Mouse (Mus musculus) liver, adult 10 weeks (tissue): ENCODE data around the gene Zfp709. TPM values are rescaled to one million over a fixed set of nuclear protein-coding genes. Genes with fewer than 3 reads are reported as not detected.

Experiments used
- polyA plus RNA-seq: library from polyadenylated mRNA; stranded (reverse); fragments of 350-450 nt; fragmentation: Illumina TruSeq; extraction: RNeasy Lipid Tissue Mini Kit (QIAGEN cat#74804); gene quantifications from one replicate; pipeline ENCODE4 v1.2.3, GENCODE M21; 2014; ENCODE audit warnings: low read depth, low replicate concordance

Gene Zfp709
- 5.7 TPM for polyA plus RNA-seq

DNA sequence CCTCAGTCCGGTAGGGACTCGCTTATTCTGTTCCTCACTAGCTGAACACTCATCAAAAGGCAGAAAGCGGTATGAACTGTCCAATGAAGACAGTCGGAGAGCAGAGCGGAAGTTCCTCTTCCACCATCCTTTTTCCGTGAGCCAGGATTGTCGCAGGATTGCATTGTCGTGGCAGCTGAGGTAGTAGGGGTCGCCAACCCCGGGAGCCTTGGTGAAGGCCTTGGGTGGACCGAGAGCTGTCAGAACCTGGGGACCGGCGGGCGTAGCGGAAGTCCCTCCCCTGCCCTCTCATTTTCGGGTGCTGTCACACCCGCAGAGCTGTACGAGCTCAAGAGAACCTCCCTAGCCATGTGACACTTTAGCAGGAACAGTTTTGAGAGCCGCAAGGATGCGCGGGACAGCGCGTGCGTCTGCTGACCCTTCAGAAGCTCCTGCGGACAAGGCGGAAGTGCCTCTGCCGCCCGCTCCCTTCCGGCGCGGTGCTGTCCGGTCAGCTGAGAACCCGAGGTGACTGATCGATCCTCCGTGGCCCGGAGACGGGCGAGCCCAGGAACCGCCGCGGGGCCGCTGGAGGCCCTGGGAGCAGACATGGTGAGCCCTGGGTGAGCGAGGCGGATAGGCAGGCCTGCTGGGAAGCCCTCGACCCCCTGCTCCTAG is at the start of gene Zfp709:
TSS of gene Zfp709 (plus strand) at position 402 of the 657 bp plus-strand sequence.

DNA sequence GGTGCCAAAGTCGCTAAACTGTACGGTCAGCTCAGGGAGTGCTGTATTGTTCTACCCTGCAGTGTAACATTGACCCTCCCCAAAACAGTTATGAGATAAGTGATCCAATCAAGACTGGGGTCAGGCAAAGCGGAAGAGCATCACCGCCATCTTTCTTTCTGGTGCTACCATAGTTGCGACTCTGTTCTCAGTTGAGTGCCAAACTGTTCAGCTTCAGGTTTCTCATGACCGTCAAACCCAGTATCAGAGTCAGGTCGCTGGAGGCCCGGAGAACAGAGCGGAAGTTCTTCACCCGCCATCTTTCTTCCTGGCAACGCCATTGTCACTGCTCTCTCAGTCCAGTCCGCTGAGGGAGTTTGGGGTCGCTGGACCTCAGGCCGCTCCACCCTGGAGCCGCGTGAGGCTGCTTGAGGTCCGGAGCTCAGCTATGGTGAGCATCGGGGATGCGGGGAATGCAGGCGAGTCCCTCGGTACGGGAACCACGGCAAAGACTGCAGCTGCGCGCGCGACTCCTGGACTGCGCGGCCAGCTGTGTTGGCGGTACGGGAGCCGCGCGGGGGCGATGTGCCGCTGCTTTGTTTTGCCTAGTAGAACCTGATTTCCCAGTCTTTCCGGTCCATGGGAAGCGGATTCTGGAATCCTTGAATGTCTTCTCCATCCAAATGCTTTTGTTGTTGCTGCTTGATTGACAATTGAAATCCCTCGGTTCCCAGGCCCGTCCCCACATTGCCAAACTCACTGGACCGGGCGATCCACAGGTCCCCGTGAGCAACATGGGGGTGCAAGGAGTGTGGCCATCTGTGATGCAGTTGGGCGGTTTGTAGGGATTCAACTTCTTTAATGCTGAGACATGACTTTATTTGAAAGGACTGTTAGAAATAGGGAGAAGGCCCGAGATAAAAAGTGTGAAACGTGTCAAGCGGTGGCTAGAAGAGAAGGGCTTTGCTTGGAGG is 26.8 kb downstream of the Zfp709 start, which contains the start of the genes Zfp882 and Zfp617:
TSS of gene Zfp882 (plus strand) at position 300 of the 953 bp plus-strand sequence.
TSS of gene Zfp617 (plus strand) at position 327 of the 953 bp plus-strand sequence.

Other genes starting within 250 kb of the Zfp709 start
- gene Unc13a, start 210.3 kb upstream of the Zfp709 start, polyA plus RNA-seq = not detected
- gene Jak3, start 205.7 kb upstream of the Zfp709 start, polyA plus RNA-seq = 0.11 TPM
- gene Insl3, start 192.8 kb upstream of the Zfp709 start, polyA plus RNA-seq = not detected
- 2.3 TPM for gene B3gnt3, start 180.2 kb upstream of the Zfp709 start, polyA plus RNA-seq
- not detected for gene Fcho1, start 156.3 kb upstream of the Zfp709 start, polyA plus RNA-seq
- gene Zfp882, start 26.6 kb downstream of the Zfp709 start, polyA plus RNA-seq = 3.5 TPM
- 43.0 TPM for gene Zfp617, start 26.6 kb downstream of the Zfp709 start, polyA plus RNA-seq
- 21.4 TPM for gene Zfp961, start 69.0 kb downstream of the Zfp709 start, polyA plus RNA-seq
- not detected for gene Cyp4f18, start 127.6 kb downstream of the Zfp709 start, polyA plus RNA-seq
- gene Olfr372, start 159.2 kb downstream of the Zfp709 start, polyA plus RNA-seq = not detected
- not detected for gene Olfr373, start 201.2 kb downstream of the Zfp709 start, polyA plus RNA-seq
- gene Olfr374, start 225.0 kb downstream of the Zfp709 start, polyA plus RNA-seq = not detected